Mouse (Mus musculus): Measurements from ENCODE around the gene Ctps2. TPM values are rescaled to one million over a fixed set of nuclear protein-coding genes. Genes with fewer than 3 reads are reported as not detected.
A peak's percentile ranks its signal among the peaks of the same experiment; 100 is the strongest.
"Not testable (repeated sequence)": the region's sequence is repeated elsewhere in the genome, so short reads cannot be mapped to it uniquely, and the experiment has no call there.

Gene Ctps2
- polyA plus RNA-seq (2015; fragmentation: Nextera tagmentation; extraction: Ambion mirVana): 80.8 and 84.0 TPM in 2 replicates

- 23% methylated on average over 4 of the region's 4 CpGs for WGBS
- Histone ChIP-seq H3K4me1 (no peaks in the 10 kb centered on the region), H3K4me3 (peak within 1 kb of the TSS; percentile 58), H3K27ac (peak within 1 kb of the TSS; percentile 83), H3K9me3 (no peaks in the 10 kb centered on the region), H3K27me3 (no peaks in the 10 kb centered on the region), H3K9ac (peak within 1 kb of the TSS; percentile 48), H3K4me2 (peak within 1 kb of the TSS; percentile 52), H3K36me3 (no peaks in the 10 kb centered on the region)
- no peak for ATAC-seq (ENCODE audit: insufficient number of reproducible peaks, low FRiP score, low TSS enrichment, low read depth)
These were observed at the start of gene Ctps2 for GRCm38 (mm10) chrX:162900938-162901337. Gene Ctps2, plus strand, starts transcription at chrX:162901238.

GRCm38 (mm10) chrX:162868294-162868965 is 32.6 kb upstream of the Ctps2 start:
- Histone ChIP-seq H3K4me2 (no peak overlapping the region), H3K4me3 (no peak overlapping the region), H3K9ac (no peak overlapping the region), H3K27ac (no peak overlapping the region), H3K27me3 (no peaks in the 10 kb centered on the region), H3K4me1 (no peaks in the 10 kb centered on the region), H3K36me3 (peaks cover 13% of the 10 kb centered on the region; the same call in 1 of the 2 replicates), H3K9me3 (no peaks in the 10 kb centered on the region)
- no peak for ATAC-seq (ENCODE audit: insufficient number of reproducible peaks, low FRiP score, low TSS enrichment, low read depth)
- WGBS: 75% methylated on average over 3 of the region's 3 CpGs

DNA sequence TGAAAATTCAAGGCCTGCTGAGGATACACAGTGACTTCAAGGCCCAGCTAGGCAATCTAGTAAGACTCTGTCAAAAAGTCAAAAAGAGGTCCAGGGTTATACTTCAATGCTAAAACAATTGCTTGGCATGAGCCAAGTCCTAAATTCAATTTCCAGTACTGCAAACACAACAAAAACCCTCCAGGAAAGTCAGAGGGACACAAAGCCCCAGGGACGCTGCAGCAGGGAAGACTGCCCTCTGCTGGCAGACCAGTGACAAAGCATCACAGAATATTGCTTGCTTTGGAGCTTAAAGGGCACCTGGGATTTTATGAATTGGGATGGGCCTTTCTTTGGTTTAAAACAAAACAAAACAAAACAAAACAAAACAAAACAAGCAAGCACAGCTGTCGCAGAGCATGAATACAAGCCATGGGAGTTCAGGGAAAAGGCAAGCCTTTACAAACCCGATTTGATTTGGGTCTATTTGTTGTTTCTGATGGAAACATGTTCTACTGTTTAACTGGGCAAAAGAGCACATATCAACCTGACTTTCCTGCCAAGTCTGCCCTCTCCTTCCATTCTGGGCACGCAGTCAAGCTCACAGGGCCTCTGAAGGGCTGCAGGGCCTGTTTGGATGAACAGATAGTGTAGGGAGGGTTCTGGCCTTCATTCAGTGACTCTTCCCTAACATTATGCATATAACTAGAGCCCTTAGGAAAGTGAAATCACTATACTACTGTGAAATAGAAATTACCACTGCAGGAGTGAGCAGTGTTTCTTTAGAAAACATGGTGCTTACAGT is 29.1 kb upstream of the Ctps2 start:
- no peaks in the 10 kb centered on the region for H3K4me1 ChIP-seq
- H3K4me2 ChIP-seq: no peak overlapping the region
- H3K36me3 ChIP-seq: peaks cover 13% of the 10 kb centered on the region; the same call in 1 of the 2 replicates
- no peak for ATAC-seq (ENCODE audit: insufficient number of reproducible peaks, low FRiP score, low TSS enrichment, low read depth)
- no peak overlapping the region for H3K9ac ChIP-seq
- no peak overlapping the region for H3K4me3 ChIP-seq
- WGBS: 51% methylated on average over 4 of the region's 4 CpGs
- H3K27ac ChIP-seq: no peak overlapping the region
- H3K27me3 ChIP-seq: no peaks in the 10 kb centered on the region
- H3K9me3 ChIP-seq: no peaks in the 10 kb centered on the region

DNA sequence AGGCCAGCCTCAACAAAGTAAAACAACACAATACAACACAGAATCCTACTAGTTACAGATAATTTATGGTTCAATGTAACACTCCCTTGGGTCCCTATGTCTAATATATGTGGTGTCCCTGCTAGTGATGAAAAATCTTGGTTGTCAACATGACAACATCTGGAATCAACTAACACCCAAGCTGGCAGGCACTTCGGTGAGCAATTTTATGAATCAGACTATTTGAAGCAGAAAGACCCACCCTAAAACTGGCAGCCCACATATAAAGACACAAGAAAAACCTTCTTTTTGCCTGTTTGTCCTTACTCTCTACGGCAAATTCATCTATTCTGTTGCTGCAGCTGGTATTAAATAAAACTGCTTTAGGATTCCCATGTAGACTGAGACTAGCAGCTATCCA is 27.3 kb upstream of the Ctps2 start:
- no peaks in the 10 kb centered on the region for H3K9me3 ChIP-seq
- H3K4me2 ChIP-seq: no peak overlapping the region
- ATAC-seq (ENCODE audit: insufficient number of reproducible peaks, low FRiP score, low TSS enrichment, low read depth): no peak
- no peaks in the 10 kb centered on the region for H3K4me1 ChIP-seq
- no peak overlapping the region for H3K27ac ChIP-seq
- H3K9ac ChIP-seq: no peak overlapping the region
- no peak overlapping the region for H3K4me3 ChIP-seq
- peaks cover 9% of the 10 kb centered on the region; the same call in 1 of the 2 replicates for H3K36me3 ChIP-seq
- WGBS: 62% methylated on average over 2 of the region's 2 CpGs
- no peaks in the 10 kb centered on the region for H3K27me3 ChIP-seq

- H3K36me3 ChIP-seq: no peaks in the 10 kb centered on the region
- 75% methylated on average over 3 of the region's 3 CpGs for WGBS
- no peak for ATAC-seq (ENCODE audit: insufficient number of reproducible peaks, low FRiP score, low TSS enrichment, low read depth)
- no peaks in the 10 kb centered on the region for H3K27me3 ChIP-seq
- H3K27ac ChIP-seq: no peak overlapping the region
- H3K4me3 ChIP-seq: no peak overlapping the region
- no peaks in the 10 kb centered on the region for H3K4me1 ChIP-seq
- no peaks in the 10 kb centered on the region for H3K9me3 ChIP-seq
- H3K4me2 ChIP-seq: no peak overlapping the region
- H3K9ac ChIP-seq: no peak overlapping the region
These were observed 22.8 kb upstream of the Ctps2 start for GRCm38 (mm10) chrX:162878236-162878635.

DNA sequence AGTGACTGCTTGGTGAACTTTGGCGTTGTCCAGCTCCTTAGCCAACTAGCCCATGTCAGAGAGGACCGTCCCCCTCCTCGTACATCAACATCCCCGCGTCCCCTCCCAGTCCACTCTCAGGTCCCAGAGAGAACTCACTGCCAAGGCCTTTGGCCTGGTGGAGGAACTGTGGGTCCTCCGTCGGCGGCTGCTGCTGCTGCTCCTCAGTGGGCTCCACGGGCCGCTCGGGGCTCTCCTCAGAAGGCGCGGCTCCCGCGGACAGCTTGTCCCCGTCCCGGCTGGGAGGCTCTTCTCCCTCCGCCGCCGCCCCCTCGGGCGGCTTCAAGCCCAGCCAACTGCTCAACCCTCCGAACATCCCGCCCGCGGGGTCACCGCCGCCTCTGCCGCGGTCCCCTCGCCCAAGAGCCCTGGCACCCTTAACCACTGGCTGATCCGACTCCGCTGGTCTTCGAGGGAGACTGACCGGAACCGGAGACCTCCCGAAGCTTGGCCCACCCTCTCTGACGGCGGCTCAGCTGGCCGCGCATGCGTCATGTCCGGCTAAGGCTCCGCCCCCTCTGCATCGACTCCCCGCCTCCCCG is 13.0 kb upstream of the Ctps2 start, which contains the start of gene Syap1:
Syap1 (minus strand) TSS at position 517 of the 581 bp plus-strand sequence.
- H3K4me3 ChIP-seq: peak within 1 kb of the TSS; percentile 62
- no peaks in the 10 kb centered on the region for H3K4me1 ChIP-seq
- peak within 1 kb of the TSS; percentile 51 for H3K9ac ChIP-seq
- no peaks in the 10 kb centered on the region for H3K9me3 ChIP-seq
- peak within 1 kb of the TSS; percentile 65 for H3K27ac ChIP-seq
- H3K4me2 ChIP-seq: peak within 1 kb of the TSS; percentile 44
- H3K27me3 ChIP-seq: peaks cover 4% of the 10 kb centered on the region; the same call in 1 of the 2 replicates
- WGBS: 22% methylated on average over 42 of the region's 47 CpGs
- no peaks in the 10 kb centered on the region for H3K36me3 ChIP-seq
- peak; percentile 83 for ATAC-seq (ENCODE audit: insufficient number of reproducible peaks, low FRiP score, low TSS enrichment, low read depth)

- H3K4me1 ChIP-seq; H3K9me3 ChIP-seq; ATAC-seq (ENCODE audit: insufficient number of reproducible peaks, low FRiP score, low TSS enrichment, low read depth); H3K36me3 ChIP-seq; H3K27ac ChIP-seq; H3K4me3 ChIP-seq; H3K4me2 ChIP-seq; H3K9ac ChIP-seq; H3K27me3 ChIP-seq: not testable (repeated sequence)
- 74% methylated on average over 9 of the region's 25 CpGs for WGBS
These were observed 12.3 kb upstream of the Ctps2 start for GRCm38 (mm10) chrX:162888575-162889223.

- Histone ChIP-seq H3K36me3 (no peaks in the 10 kb centered on the region), H3K27me3 (no peaks in the 10 kb centered on the region), H3K4me3 (peak overlapping the region; percentile 58), H3K4me2 (peak overlapping the region; percentile 52), H3K27ac (peak overlapping the region; percentile 83), H3K9ac (peak overlapping the region; percentile 48), H3K4me1 (no peaks in the 10 kb centered on the region), H3K9me3 (no peaks in the 10 kb centered on the region)
- WGBS: 28% methylated on average over 18 of the region's 25 CpGs
- ATAC-seq (ENCODE audit: insufficient number of reproducible peaks, low FRiP score, low TSS enrichment, low read depth): peak; percentile 85
These were observed 467 bp downstream of the Ctps2 start for GRCm38 (mm10) chrX:162901371-162902039.

DNA sequence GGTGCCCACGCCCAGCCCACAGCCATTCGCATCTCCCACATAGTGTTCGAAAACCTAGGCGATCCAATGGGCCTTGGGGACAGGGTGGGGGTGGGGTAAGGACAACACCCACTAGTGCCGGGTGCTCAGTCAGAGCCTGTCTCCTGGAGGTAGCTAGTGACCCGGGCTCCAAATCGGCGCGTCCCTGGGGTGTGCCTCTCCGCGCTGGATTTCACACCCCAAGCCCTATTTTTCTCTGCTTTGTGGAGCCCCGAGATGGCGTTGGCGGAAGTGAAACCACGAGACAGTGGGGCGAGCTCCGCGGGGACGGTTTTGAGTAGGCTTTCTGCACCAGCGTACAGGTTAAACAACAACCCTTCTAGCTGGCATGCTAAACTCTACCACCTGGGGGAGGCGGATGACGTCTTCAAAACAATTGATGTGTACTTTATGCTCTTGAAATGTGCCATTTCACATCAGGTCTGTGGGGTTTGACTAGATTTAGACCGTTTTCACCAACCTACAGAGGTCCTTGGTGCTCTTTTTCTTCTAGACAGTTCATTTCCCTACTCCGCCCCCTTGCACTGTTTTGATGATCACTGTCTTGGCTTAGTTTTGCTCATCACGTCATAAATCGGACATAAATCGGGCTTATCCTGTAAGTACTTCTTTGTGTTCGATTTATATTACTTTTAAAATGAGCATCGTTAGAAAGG is 1.1 kb downstream of the Ctps2 start:
- Histone ChIP-seq H3K27me3 (no peaks in the 10 kb centered on the region), H3K4me3 (peak overlapping the region; percentile 58), H3K4me2 (peak overlapping the region; percentile 52), H3K9ac (peak overlapping the region; percentile 48), H3K36me3 (no peaks in the 10 kb centered on the region), H3K4me1 (no peaks in the 10 kb centered on the region), H3K9me3 (no peaks in the 10 kb centered on the region), H3K27ac (peak overlapping the region; percentile 83)
- 29% methylated on average over 29 of the region's 29 CpGs for WGBS
- ATAC-seq (ENCODE audit: insufficient number of reproducible peaks, low FRiP score, low TSS enrichment, low read depth): no peak

DNA sequence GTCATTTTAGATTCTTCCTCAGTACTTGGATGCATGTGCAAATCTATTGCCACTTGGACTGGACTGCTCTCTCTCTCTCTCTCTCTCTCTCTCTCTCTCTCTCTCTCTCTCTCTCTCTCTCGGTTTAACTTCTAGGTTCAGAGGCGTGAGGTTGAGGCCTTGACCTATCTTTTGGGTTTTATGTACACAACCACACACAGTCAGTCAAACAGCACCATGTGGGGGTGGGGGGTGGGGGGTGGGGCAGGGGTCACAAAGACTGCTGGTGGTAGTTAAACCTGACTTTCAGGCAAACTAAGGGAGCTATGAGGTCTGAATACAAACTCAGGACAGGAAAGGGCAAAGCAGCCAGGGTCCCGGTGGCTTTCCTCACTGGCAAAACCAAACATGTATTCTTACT is 6.5 kb downstream of the Ctps2 start:
- no peak overlapping the region for H3K9ac ChIP-seq
- ATAC-seq (ENCODE audit: insufficient number of reproducible peaks, low FRiP score, low TSS enrichment, low read depth): no peak
- peaks cover 5% of the 10 kb centered on the region for H3K36me3 ChIP-seq
- H3K27me3 ChIP-seq: no peaks in the 10 kb centered on the region
- 68% methylated on average over 3 of the region's 3 CpGs for WGBS
- H3K27ac ChIP-seq: no peak overlapping the region
- no peak overlapping the region for H3K4me2 ChIP-seq
- H3K4me3 ChIP-seq: no peak overlapping the region
- no peaks in the 10 kb centered on the region for H3K9me3 ChIP-seq
- H3K4me1 ChIP-seq: no peaks in the 10 kb centered on the region

GRCm38 (mm10) chrX:162913651-162914050 is 12.6 kb downstream of the Ctps2 start:
- no peak overlapping the region for H3K27ac ChIP-seq
- peaks cover 12% of the 10 kb centered on the region for H3K36me3 ChIP-seq
- no peak overlapping the region for H3K4me3 ChIP-seq
- WGBS: 84% methylated on average over 3 of the region's 3 CpGs
- H3K4me2 ChIP-seq: no peak overlapping the region
- no peaks in the 10 kb centered on the region for H3K27me3 ChIP-seq
- no peak for ATAC-seq (ENCODE audit: insufficient number of reproducible peaks, low FRiP score, low TSS enrichment, low read depth)
- H3K9ac ChIP-seq: no peak overlapping the region
- H3K4me1 ChIP-seq: no peaks in the 10 kb centered on the region
- H3K9me3 ChIP-seq: no peaks in the 10 kb centered on the region

All from limb, embryonic 15.5 days (tissue).